Mouse (Mus musculus): ENCODE measurements around the gene Tdrd12.
"Not testable (repeated sequence)": the region's sequence is repeated elsewhere in the genome, so short reads cannot be mapped to it uniquely, and the experiment has no call there.

Tdrd12 gene

GRCm38 (mm10) chr7:35555224-35556204, 18.0 kb upstream of the Tdrd12 start:
- peak; percentile 86 for DNase-seq (ENCODE audit: low spot score in 2 of 2)

DNA sequence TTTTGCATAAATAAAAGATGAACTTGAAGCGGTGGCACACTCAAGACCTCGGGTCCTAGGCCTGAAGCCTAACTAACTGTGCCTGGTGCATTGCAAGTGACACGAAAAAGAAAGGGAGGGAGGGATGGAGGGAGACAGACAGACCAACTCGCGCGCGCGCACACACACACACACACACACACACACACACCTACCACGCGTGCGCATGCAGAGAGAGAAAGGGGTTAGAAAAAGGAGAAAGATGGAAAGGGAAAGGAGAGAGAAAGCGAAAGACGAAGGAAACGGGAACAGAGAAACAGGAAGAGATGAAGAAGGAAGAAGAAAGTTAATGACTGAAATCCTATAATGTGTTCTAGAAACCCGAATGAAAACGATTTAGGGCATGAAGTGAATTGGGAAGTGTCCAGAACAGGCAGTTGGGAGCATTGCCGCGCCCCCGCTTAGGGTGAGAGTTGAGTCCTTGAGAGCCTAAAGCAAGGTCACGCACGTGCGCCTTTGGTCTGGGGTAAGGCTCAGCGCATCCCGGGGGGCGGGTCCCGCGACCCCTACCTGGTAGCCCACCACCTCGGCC, 17.1 kb upstream of the Tdrd12 start:
- DNase-seq (ENCODE audit: low spot score in 2 of 2): no peak

DNA sequence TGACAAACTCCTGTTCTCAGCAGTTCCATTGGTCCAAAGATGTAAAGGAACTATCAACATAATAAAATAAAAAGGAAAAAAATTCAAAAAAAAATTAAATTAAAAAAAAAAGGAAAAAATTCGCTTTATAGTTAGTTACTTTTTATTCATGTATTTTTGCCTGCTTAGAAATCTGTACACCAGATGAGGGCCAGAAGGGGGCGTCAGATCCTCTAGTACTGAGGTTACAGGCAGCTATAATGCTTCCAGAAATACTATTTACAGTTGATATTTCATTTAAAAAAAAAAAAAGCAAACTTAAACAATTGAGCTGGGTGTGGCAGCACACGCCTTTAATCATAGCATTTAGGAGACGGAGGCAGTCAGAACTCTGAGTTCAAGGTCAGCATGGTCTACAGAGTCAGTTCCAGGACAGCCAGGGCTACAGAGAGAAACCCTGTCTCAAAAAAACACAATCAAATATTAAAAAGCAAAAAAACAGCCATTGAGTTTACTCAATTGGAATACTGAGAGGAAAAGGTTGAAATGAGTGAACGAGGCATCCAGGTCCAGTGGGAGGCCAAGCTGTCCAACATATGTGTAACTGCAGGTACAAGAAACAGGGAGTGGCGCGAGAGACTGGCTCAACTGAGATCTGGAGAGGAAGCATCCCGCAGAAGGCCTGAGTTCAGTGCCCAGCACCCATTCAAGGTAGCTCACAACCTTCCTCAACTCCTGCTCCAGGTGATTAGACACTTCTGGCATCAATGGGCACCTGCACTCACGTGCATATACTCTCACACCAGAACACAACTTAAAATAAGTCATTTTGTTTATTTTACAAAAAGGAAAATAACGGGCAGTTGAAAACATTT, 16.4 kb upstream of the Tdrd12 start:
- DNase-seq (ENCODE audit: low spot score in 2 of 2): no peak

DNA sequence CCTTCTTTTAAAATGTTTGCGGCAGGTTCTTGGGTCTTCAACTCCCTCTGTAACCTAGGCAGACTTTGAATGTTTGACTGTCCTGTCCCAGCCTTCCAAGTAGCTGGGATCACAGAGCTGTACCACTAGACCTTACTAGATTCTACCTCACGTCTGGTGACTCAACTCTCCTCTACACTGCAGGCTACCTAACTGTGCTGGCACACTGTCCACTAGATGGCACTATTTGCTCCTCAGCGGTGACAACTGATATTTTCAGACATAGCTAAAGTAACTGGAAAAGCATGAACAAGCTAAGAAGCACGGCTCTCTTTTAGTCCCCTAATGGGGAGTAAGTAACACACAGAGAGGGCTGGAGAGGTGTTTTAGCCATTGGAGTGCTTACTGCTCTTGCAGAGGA, 8.3 kb upstream of the Tdrd12 start:
- no peak for DNase-seq (ENCODE audit: low spot score in 2 of 2)

DNA sequence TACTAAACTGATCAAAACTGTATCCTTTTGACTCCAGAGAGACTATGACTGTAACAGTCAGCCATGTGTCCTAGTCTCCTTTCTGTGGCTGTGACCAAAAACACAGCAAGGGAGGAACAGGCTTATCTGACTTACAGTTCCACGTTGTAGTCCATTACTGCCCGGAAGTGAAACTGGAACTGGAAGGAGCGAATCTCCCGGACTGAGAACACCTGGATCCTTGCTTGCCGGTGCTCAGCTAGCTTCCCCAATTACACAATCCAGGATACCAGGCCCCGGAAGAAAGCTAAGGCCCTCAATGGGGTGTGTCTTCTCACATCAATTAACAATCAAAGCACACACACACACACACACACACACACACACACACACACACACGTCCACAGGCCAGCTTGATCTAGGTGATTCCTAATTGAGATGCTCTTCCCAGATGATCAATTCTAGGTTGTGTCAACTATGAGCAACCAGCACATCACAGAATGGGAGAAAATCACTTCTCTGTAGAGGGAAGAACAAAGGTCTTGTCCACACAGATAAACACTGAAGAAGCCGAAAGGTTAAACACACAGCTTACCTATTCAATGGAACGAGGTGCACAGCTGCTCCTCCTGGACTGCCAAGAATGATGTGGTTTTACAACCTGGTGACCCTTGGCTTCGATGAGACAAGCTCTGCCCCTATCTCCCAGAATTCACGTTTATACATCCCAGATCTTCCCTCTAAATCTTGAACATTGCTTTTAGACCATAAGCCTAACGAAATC, 1.6 kb downstream of the Tdrd12 start:
- DNase-seq (ENCODE audit: low spot score in 2 of 2): no peak

GRCm38 (mm10) chr7:35530544-35530943, 7.0 kb downstream of the Tdrd12 start:
- not testable (repeated sequence) for DNase-seq (ENCODE audit: low spot score in 2 of 2)

DNA sequence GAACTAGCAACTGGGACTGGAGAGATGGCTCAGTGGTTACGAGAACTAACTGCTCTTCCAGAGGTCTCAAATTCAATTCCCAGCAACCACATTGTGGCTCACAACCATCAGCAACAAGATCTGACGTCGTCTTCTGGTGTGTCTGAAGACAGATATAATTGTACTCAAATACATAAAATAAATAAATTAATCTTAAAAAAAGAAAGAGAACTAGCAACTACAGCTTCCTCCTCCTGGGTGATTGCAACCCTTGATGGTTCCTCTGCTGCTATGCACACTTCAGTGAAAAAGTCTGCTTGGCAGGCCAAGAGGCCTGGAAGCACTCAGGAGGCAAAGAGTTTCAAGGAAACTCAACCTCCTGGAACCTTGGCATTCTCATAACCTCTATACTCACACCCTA, 7.5 kb downstream of the Tdrd12 start:
- DNase-seq (ENCODE audit: low spot score in 2 of 2): no peak

GRCm38 (mm10) chr7:35526795-35527194, 10.8 kb downstream of the Tdrd12 start:
- no peak for DNase-seq (ENCODE audit: low spot score in 2 of 2)

- no peak for DNase-seq (ENCODE audit: low spot score in 2 of 2)
Observed at GRCm38 (mm10) chr7:35501995-35502394, 35.5 kb downstream of the Tdrd12 start.

DNA sequence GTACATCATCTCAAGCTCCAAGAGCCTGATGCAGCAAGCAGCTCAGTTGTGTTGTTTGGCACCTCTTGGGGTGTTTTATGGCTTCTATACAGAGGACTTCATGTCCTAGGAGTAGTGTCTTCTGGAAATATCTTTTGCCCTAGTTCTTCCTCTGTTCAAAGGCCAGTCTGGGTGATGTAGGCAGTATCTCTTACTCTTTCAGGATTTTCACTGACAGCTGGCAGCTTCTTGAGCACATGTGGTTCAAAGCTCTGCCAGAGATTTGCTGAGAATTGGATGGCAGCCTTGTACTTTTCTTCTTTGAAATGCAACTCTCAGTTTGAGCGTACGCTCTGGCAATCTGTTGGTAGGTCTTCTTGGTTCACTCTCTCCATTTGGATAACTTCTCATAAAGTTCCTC, 40.0 kb downstream of the Tdrd12 start:
- DNase-seq (ENCODE audit: low spot score in 2 of 2): no peak

GRCm38 (mm10) chr7:35491005-35491404, 46.5 kb downstream of the Tdrd12 start:
- no peak for DNase-seq (ENCODE audit: low spot score in 2 of 2)

DNA sequence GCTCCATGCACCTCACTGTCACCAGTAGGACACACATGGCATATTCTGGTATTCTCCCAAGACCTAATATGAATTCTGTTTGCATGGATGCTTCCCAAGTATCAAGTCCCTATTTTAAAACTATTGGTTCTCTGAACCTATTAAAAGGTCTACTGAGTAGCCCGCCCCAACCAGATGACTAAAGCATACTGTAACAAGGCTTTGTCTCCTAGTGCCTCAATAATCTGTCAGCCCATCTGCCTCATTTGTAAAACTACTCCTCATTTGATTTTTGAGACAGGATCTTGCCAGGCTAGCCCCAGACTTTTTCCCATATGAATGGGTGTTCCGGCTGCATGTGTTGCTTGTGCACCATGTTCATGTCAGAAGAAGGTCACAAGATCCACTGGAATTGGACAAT, 47.4 kb downstream of the Tdrd12 start:
- DNase-seq (ENCODE audit: low spot score in 2 of 2): no peak

DNA sequence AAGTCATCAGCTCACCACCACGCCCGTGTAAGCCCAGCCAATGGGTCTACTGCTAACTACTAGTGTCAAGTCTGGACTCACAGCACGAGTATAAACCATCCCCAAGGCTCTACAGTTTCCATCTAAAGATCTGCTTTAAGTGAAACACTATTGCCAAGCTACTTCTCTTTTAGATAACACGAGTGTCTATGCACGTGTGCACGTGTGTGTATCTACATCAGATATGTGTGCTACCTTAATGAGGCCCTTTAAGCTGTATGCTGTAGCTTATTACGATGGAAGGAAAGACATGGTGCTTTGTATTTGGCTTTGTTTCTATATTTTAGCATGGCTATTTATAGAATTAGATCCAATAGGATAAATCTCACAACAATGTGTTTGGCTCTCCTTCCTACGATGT, 51.0 kb downstream of the Tdrd12 start:
- no peak for DNase-seq (ENCODE audit: low spot score in 2 of 2)

- DNase-seq (ENCODE audit: low spot score in 2 of 2): no peak
Observed at GRCm38 (mm10) chr7:35485126-35485525, 52.4 kb downstream of the Tdrd12 start.

GRCm38 (mm10) chr7:35476457-35476856, 61.1 kb downstream of the Tdrd12 start:
- DNase-seq (ENCODE audit: low spot score in 2 of 2): no peak

DNA sequence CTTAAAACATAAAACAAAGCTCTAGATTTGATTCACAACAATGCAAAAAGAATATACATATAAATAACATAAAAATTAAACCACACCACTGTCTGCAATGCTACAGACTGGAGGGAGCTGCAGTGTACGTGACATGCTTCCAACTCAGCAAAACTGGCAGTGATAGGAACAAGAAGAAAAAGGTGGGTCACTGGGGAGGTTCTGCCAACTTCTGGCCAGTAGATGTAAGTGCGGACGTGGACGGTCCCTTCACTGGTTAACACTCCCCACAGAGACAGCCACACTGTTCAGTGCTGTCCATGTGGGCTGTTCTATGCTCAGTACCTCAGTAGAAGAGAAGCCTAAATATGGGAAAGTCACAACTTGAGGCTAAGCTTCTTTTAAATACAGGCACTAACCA, 66.8 kb downstream of the Tdrd12 start:
- no peak for DNase-seq (ENCODE audit: low spot score in 2 of 2)

- DNase-seq (ENCODE audit: low spot score in 2 of 2): no peak
Observed at GRCm38 (mm10) chr7:35467856-35468255, 69.7 kb downstream of the Tdrd12 start.

- no peak for DNase-seq (ENCODE audit: low spot score in 2 of 2)
Observed at GRCm38 (mm10) chr7:35465027-35465426, 72.5 kb downstream of the Tdrd12 start.

GRCm38 (mm10) chr7:35460971-35461370, 76.6 kb downstream of the Tdrd12 start:
- no peak for DNase-seq (ENCODE audit: low spot score in 2 of 2)

DNA sequence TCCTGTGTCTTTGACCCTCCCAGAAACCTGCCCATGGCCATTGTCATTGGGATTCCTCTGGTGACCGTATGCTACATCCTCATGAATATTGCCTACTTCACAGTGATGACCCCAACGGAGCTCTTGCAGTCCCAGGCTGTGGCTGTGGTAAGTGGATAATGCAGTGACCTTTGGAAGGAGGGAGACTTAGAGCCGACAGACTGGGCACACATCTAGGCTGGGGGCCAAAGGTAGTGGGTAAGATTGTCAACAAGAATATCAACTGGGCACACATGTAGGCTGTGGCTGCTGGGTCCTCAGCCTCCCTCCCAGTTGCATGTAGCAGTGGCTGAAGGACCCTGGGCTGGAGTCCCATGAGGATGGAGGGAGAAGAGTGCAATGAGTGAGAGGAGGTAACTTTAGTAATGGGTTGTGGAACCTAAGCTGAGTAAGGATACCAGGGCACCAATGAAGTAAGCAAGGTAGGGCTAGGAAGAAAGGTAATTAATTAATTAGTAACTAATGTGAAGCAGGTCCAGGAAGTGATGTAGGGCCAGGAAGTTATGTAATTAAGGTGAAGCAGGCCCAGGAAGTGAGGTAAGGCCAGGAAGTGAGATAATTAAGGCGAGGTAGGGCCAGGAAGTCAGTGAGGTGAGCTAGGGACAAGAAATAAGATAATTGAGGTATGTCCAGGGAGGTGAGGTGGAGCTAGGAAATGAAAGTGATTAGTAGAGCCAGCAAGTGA, 81.3 kb downstream of the Tdrd12 start:
- no peak for DNase-seq (ENCODE audit: low spot score in 2 of 2)

DNA sequence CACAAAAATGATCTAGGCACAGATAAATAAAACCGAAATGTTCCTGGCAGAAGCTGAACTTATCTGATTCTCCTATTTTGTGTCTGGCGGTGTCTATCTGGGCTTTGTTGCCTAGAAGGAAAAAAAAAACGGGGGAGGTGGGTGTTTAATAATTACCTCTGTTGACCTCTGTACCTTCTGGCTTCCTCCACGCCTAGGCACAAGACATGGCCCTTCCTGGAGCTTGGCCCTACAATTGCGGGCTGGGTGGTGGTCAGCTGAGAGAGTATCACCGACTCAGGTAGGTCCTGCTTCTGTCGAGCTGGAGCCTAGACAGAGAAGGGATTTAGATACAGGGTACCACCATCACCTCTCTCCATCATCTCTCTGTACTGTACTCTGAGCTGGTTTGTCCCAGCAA, 88.7 kb downstream of the Tdrd12 start:
- no peak for DNase-seq (ENCODE audit: low spot score in 2 of 2)
